Mouse (Mus musculus): ENCODE results near the gene Dynll1.
A peak's percentile ranks its signal among the peaks of the same experiment; 100 is the strongest.

Gene Dynll1

GRCm38 (mm10) chr5:115300792-115301614, at the start of gene Dynll1:
Dynll1 (minus strand) TSS chr5:115300999.
- peak; percentile 100 for DNase-seq (ENCODE audit: low read depth)

GRCm38 (mm10) chr5:115349225-115349555, 48.4 kb upstream of the Dynll1 start:
- no peak for DNase-seq (ENCODE audit: low read depth)

GRCm38 (mm10) chr5:115348546-115349224, 47.9 kb upstream of the Dynll1 start, which contains the start of gene Cox6a1:
Cox6a1 (minus strand) TSS chr5:115348981.
- peak; percentile 100 for DNase-seq (ENCODE audit: low read depth)

DNA sequence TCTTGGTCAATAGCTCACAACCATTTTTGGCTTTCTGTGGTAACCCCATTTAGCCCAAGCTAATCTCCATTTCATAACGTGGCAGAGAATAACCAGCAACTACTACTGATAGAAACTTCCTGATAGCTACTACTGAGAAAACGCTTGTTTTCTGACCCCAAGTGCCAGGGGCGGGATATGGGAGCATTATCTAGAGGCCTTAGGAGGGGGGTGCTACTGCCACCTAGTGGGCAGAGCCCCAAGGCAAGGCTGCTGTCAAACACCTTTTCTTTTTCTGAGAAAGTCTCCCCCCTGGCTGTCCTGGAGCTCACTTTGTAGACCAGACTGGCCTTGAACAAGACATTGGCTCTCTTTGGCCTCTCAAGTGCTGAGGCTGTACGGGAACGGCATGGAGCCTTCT, 46.8 kb upstream of the Dynll1 start:
- DNase-seq (ENCODE audit: low read depth), result peak; percentile 91

GRCm38 (mm10) chr5:115341314-115342165, 40.7 kb upstream of the Dynll1 start:
- no peak for DNase-seq (ENCODE audit: low read depth)

DNA sequence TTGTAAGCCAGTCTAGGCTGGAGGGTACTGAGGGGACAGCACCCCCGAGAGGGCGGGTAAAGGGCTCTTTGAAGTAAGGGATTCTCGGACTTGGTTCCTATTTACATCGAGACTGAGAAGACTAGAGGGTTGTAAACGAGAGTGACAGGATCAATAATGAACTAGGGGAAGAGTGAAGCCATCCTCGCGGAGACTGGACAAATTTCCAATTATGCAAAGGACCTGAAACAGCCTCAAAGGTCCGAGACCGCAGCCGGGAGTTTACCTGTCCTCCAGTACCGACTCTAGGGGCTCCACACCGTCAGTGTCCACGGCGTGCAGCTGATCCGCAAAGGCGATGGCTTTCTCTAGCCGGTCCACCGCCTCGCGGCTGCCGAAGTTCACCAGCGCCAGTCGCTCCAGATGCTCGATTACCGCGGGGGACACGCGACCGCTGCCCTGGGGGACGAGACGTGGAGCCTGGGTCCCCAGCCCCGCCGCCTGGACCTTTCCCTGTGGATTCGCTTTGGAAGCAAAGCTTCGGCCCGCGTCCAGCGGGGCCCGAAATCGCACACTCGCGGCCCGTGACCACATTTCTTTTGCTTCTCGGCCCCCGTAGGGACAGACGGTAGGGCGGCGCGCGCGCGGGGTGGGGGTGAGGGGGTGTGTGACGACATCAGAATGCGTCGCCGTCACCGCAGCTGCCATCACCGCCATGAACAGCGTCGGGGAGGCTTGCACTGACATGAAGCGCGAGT, 39.9 kb upstream of the Dynll1 start, which contains the start of the genes Gatc and Triap1:
Gene Gatc (minus strand): TSS at position 602 of the 737 bp plus-strand sequence.
Gene Triap1 (plus strand): TSS at position 649 of the 737 bp plus-strand sequence.
- peak; percentile 94 for DNase-seq (ENCODE audit: low read depth)

DNA sequence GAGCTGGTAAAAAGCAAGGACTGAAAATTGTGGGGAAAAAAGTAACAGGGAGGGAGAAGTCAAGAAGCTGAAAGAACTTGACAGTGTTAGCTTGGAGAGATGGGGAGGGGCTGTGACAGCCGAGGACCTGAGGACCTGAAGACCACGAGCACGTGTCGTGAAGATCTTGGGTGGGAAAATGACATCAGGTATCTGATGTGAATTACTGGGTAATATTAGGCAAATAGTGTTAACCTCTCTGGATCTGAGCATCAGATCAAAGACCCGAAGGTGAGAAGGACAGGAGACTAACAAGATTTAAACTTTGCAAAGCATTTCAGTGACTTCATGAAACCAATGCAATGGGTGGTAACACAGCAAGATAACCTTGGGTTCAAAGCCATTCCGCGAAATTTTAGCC, 39.2 kb upstream of the Dynll1 start:
- DNase-seq (ENCODE audit: low read depth), result no peak

DNA sequence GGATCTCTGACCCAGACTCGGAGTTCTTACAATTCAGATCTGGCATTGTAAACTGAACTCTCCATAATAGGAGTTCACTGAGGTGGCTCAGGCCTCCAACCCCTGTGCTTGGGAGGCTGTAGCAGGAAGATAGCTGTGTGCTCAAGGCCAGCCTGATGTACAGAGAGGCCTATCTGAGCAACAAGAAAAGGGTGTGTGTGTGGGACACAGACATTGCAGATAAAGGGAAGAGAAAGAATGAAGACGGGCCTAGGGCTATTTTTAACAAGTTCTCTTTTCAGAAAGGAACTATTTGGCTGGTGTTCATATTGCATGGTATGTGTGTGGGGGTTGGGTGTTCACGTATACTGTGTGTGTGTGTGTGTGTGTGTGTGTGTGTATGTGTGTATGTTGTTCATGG, 32.8 kb upstream of the Dynll1 start:
- DNase-seq (ENCODE audit: low read depth), result no peak

DNA sequence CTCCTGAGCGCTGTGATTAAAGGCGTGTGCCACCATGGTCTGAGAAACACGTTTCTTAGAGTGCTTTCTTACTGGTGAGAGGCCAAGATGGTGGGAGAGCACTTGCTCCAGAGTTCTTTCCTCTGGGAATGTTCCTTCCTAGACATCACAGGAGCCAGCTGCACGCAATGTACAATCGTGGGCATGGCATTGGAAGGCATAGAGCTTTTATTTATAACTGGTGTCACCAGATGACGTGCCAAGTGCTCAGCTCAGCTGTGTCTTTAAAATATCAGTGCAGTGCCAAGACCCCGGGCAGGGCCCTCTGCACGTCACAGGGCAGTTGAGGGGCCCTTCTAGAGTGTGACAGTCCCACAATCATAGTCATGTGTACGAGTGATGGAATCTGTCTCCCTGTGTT, 30.2 kb upstream of the Dynll1 start:
- DNase-seq (ENCODE audit: low read depth), result no peak

DNA sequence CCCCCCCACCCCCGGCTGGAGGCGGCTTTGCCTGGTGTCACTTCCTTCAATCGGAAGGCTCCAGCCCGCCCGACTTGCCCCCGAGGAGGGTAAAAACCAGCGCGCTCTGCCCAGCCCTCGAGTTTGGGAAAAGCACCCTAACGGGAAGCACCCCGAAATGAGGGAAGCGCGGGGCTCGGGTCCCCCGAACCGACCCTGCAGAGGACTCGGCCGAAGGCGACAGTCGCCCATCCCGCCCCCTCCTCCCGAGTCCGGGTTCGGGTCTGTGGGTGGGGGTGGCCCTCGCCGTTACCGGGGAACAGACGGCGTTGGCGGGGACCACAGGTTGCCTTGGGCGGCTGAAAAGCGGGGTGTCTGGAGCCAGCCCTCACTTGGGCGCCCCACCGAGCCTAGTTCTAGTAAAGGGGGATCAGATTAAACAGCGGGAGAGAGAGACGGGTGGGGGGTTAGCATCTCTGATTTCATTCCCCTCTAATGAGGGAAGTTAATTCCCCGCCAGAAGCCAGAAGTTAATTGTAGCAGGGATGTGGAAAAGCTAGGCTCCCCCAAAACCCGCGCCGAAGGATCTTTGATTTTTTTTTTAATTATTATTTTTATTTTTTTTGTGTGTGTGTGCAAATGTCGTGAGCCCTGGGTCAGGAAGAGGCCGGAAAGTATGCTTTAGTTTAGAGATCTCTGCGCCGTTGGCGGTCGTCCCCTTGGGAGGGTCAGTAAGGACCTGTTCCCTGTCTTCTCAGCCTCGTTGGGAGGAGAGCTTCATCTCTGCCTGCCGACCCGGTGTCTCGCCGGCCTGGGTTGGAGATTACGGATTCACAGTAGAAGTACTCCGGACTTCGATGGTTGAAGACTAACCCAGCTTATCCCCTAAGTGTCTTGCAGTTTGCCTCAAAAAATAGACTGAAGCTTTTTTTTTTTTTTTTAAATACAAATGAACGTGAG, 27.1 kb upstream of the Dynll1 start:
- peak; percentile 19 for DNase-seq (ENCODE audit: low read depth)

DNA sequence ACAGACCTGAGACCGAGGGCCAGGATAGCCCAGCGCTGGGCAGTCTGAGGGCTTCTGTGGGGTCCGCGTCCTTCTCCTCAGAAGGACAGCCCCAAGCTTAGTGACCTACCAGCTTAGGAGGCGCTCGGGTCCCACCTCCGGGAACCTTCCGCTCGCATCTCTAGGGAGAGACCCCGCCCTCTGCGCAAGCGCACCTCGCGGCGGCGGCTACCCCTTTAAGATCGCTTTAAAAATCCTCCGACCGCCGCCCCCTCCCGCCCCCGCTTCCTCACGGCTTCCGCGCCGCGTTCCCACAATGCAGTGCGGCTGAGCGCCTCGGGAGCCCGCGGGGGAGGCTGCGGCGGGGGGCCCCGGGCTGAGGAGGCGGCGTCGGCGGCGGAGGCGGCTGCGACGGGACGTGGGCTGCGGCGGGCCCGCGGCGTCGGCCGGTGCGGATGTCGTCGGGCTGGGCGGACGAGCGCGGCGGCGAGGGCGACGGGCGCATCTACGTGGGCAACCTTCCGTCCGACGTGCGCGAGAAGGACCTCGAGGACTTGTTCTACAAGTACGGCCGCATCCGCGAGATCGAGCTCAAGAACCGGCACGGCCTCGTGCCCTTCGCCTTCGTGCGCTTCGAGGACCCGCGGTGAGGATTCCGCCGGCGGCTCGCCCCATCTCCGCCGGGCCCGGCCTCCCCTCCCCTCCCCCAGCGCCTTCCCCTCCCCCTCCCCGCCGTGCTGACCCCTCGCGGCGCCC, 26.2 kb upstream of the Dynll1 start, which contains the start of gene Srsf9:
Gene Srsf9 (plus strand): TSS at position 303 of the 735 bp plus-strand sequence.
- peak; percentile 95 for DNase-seq (ENCODE audit: low read depth)

GRCm38 (mm10) chr5:115326256-115326831, 25.5 kb upstream of the Dynll1 start:
- DNase-seq (ENCODE audit: low read depth), result no peak

- peak; percentile 93 for DNase-seq (ENCODE audit: low read depth)
Observed at GRCm38 (mm10) chr5:115319004-115319940, 18.5 kb upstream of the Dynll1 start.

- DNase-seq (ENCODE audit: low read depth), result no peak
Observed at GRCm38 (mm10) chr5:115317645-115318328, 17.0 kb upstream of the Dynll1 start.

- DNase-seq (ENCODE audit: low read depth), result peak; percentile 46
Observed at GRCm38 (mm10) chr5:115316968-115317644, 16.3 kb upstream of the Dynll1 start.

DNA sequence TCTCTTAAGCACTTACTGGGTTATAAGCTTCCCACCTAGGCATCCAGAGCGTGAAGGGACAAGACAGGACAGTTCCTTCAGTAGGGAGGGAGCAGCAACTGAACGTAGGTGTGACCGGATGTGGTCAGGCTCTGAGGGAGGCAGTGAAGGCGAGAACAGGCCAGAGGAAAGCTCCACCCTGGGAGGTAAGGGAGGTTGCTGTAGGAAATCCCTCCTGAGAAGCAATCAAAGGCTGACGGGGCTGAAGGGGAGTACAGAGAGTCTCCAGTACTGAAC, 12.8 kb upstream of the Dynll1 start:
- DNase-seq (ENCODE audit: low read depth), result no peak

Data from NIH3T3 (cell line).